ENCODE assay signal across 24 mouse cellular contexts in the genomic region with DNA sequence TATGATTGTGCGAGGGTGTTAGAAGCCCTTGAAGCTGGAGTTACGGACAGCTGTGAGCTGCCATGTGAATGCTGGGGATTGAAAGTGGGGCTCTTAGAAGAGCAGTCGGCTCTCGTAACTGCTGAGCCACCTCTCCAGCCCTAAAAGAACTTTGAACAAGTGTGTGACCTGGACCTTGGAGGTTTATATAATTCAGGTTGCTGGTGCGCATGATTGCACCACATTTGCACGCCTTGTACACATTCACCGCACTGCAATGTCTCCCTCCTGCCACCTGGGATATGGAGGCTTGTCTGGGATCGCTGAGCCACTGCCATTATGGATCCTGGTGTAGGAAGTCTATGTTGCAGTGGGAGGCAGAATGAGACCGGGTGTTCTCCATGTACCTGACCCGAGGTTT.
A peak's percentile ranks its signal among the peaks of the same experiment; 100 is the strongest.
DNase-seq lines count a peak whose midpoint lies in the region; ATAC-seq and TF ChIP-seq lines count a peak whose summit lies in the region.
"Had no signal": no experiment of that assay in that cellular context is flagged by ENCODE, and none has a peak within 500 bp of the region (broad histone marks: within the 10 kb centered on the region; RNA-seq: fewer than 3 reads in every experiment).

No protein-coding gene starts in this region.

- H3K4me3 ChIP-seq in intestine, embryonic 14.5 days (ENCODE audit: low read depth, low read length): no peak overlapping the region
- no peak overlapping the region for H3K4me3 ChIP-seq in intestine, postnatal 0 days (ENCODE audit: low read depth, low read length)
- no peak overlapping the region for H3K4me3 ChIP-seq in kidney, adult 2 months (ENCODE audit: insufficient read depth, low read depth, low read length)
- no peak overlapping the region for H3K4me3 ChIP-seq in kidney, embryonic 15.5 days (replicated peaks)
- H3K4me3 ChIP-seq: forebrain, embryonic 10.5 days; forebrain, embryonic 13.5 days; heart, adult 2 months; heart, embryonic 10.5 days; heart, embryonic 13.5 days; hindbrain, embryonic 12.5 days; hindbrain, embryonic 15.5 days had no signal

- no peak for ATAC-seq in intestine, embryonic 14.5 days (replicated peaks; ENCODE audit: low FRiP score, low TSS enrichment, low read depth)
- no peak for ATAC-seq in intestine, postnatal 0 days
- no peak for ATAC-seq in kidney, embryonic 15.5 days (replicated peaks; ENCODE audit: low FRiP score)
- ATAC-seq: activated CD4-positive, CD25-positive, alpha-beta regulatory T cell, adult 4 months; forebrain, embryonic 13.5 days; forebrain, embryonic 16.5 days had no signal

- 93% methylated on average over 10 of the region's 10 CpGs for WGBS in intestine, embryonic 14.5 days
- 95% methylated on average over 10 of the region's 10 CpGs for WGBS in intestine, postnatal 0 days
- WGBS in kidney, adult 2 months: 91% methylated on average over 10 of the region's 10 CpGs
- 89% methylated on average over 10 of the region's 10 CpGs for WGBS in kidney, embryonic 15.5 days

- no peak overlapping the region for H3K27ac ChIP-seq in intestine, embryonic 14.5 days (ENCODE audit: low read depth)
- no peak overlapping the region for H3K27ac ChIP-seq in intestine, postnatal 0 days (ENCODE audit: low read depth, low read length)
- no peak overlapping the region for H3K27ac ChIP-seq in kidney, adult 2 months (ENCODE audit: insufficient read depth, low read depth, low read length)
- no peak overlapping the region for H3K27ac ChIP-seq in kidney, embryonic 15.5 days
- H3K27ac ChIP-seq: forebrain, embryonic 10.5 days; forebrain, embryonic 13.5 days; heart, adult 2 months; heart, embryonic 10.5 days; heart, embryonic 13.5 days; hindbrain, embryonic 12.5 days; hindbrain, embryonic 15.5 days had no signal

- peak; percentile 38 for DNase-seq in intestine, embryonic 14.5 days (ENCODE audit: low spot score)
- peak; percentile 65 for DNase-seq in kidney, adult 2 months
- DNase-seq in kidney, postnatal 25 days: peak; percentile 12 to 62
- DNase-seq in right cerebral cortex, adult 2 months (ENCODE audit: low spot score in 2 of 2): no peak
- DNase-seq: adrenal gland, adult 8-10 months; adrenal gland, postnatal 25 days; cerebellum, adult 11-12 months; cerebellum, adult 8-10 months; cerebellum, postnatal 14 days; gastrocnemius, postnatal 10 days; gastrocnemius, postnatal 36 days; heart, adult 2 months; heart, postnatal 14 days; heart, postnatal 4 days had no signal

- H3K36me3 ChIP-seq in intestine, embryonic 14.5 days (ENCODE audit: control insufficient read depth, insufficient read depth, low read length): no peaks in the 10 kb centered on the region
- no peaks in the 10 kb centered on the region for H3K36me3 ChIP-seq in intestine, postnatal 0 days (ENCODE audit: control insufficient read depth, insufficient read depth)
- no peaks in the 10 kb centered on the region for H3K36me3 ChIP-seq in kidney, adult 2 months (ENCODE audit: control insufficient read depth, insufficient read depth, low read length)
- H3K36me3 ChIP-seq in kidney, embryonic 15.5 days: no peaks in the 10 kb centered on the region
- H3K36me3 ChIP-seq: forebrain, embryonic 10.5 days; heart, embryonic 10.5 days; heart, embryonic 13.5 days; hindbrain, embryonic 12.5 days; hindbrain, embryonic 15.5 days had no signal

- H3K4me2 ChIP-seq in intestine, embryonic 14.5 days (ENCODE audit: low read length): no peak overlapping the region
- no peak overlapping the region for H3K4me2 ChIP-seq in intestine, postnatal 0 days (replicated peaks; ENCODE audit: low read depth)
- H3K4me2 ChIP-seq in kidney, embryonic 15.5 days: no peak overlapping the region
- H3K4me2 ChIP-seq: forebrain, embryonic 13.5 days; heart, embryonic 13.5 days; hindbrain, embryonic 12.5 days; hindbrain, embryonic 15.5 days had no signal

- no peak overlapping the region for H3K9ac ChIP-seq in intestine, embryonic 14.5 days (ENCODE audit: low read length)
- H3K9ac ChIP-seq in intestine, postnatal 0 days (ENCODE audit: low read depth, low read length): no peak overlapping the region
- no peak overlapping the region for H3K9ac ChIP-seq in kidney, embryonic 15.5 days
- H3K9ac ChIP-seq: forebrain, embryonic 13.5 days; heart, embryonic 13.5 days; hindbrain, embryonic 12.5 days; hindbrain, embryonic 15.5 days had no signal

- no peaks in the 10 kb centered on the region for H3K4me1 ChIP-seq in intestine, embryonic 14.5 days (replicated peaks; ENCODE audit: control insufficient read depth, insufficient read depth, low read length)
- H3K4me1 ChIP-seq in intestine, postnatal 0 days (replicated peaks; ENCODE audit: control insufficient read depth, insufficient read depth, low read length): no peaks in the 10 kb centered on the region
- no peaks in the 10 kb centered on the region for H3K4me1 ChIP-seq in kidney, adult 2 months (ENCODE audit: control insufficient read depth, insufficient read depth, low read length)
- H3K4me1 ChIP-seq in kidney, embryonic 15.5 days: no peaks in the 10 kb centered on the region
- H3K4me1 ChIP-seq: forebrain, embryonic 10.5 days; forebrain, embryonic 13.5 days; heart, embryonic 10.5 days; heart, embryonic 13.5 days; hindbrain, embryonic 12.5 days; hindbrain, embryonic 15.5 days had no signal

- no peaks in the 10 kb centered on the region for H3K9me3 ChIP-seq in intestine, embryonic 14.5 days (ENCODE audit: control insufficient read depth, low read length)
- H3K9me3 ChIP-seq in intestine, postnatal 0 days (ENCODE audit: control insufficient read depth): no peaks in the 10 kb centered on the region
- H3K9me3 ChIP-seq in kidney, embryonic 15.5 days (replicated peaks): no peaks in the 10 kb centered on the region
- H3K9me3 ChIP-seq: forebrain, embryonic 10.5 days; forebrain, embryonic 13.5 days; heart, embryonic 10.5 days; heart, embryonic 13.5 days; hindbrain, embryonic 12.5 days; hindbrain, embryonic 15.5 days had no signal

- no peak for TF ChIP-seq CTCF in intestine, postnatal 0 days (IDR thresholded peaks at IDR 0.05; ENCODE audit: low read depth)
- TF ChIP-seq CTCF in kidney, adult 2 months (conservative IDR thresholded peaks at IDR 0.05; ENCODE audit: insufficient read depth, insufficient read length, low read depth, low read length): no peak

- no peaks in the 10 kb centered on the region for H3K27me3 ChIP-seq in intestine, embryonic 14.5 days (replicated peaks; ENCODE audit: control insufficient read depth, insufficient read depth, low read length)
- H3K27me3 ChIP-seq in intestine, postnatal 0 days (replicated peaks; ENCODE audit: control insufficient read depth, insufficient read depth, low read length): no peaks in the 10 kb centered on the region
- no peaks in the 10 kb centered on the region for H3K27me3 ChIP-seq in kidney, adult 2 months (replicated peaks; ENCODE audit: control insufficient read depth, insufficient read depth, low read length)
- H3K27me3 ChIP-seq in kidney, embryonic 15.5 days: no peaks in the 10 kb centered on the region
- H3K27me3 ChIP-seq: forebrain, embryonic 13.5 days; heart, embryonic 13.5 days; hindbrain, embryonic 12.5 days; hindbrain, embryonic 15.5 days had no signal

- TF ChIP-seq POLR2A in kidney, adult 2 months (IDR thresholded peaks at IDR 0.05; ENCODE audit: low read depth, low read length): no peak

Comparison
In these comparisons a context has a peak if more than half of its experiments do, and no peak if none do; other contexts are left out.
1. DNase-seq: peak in intestine, embryonic 14.5 days (single experiment), kidney, adult 2 months (single experiment) and kidney, postnatal 25 days (2 of 2); none in right cerebral cortex, adult 2 months (0 of 2).